Mouse (Mus musculus) heart, adult 10 weeks (tissue): Measurements from ENCODE around the gene Ghitm. TPM values are rescaled to one million over a fixed set of nuclear protein-coding genes. Genes with fewer than 3 reads are reported as not detected.

Experiments used
- polyA plus RNA-seq: library from polyadenylated mRNA; stranded (reverse); fragments of 350-450 nt; fragmentation: Illumina TruSeq; extraction: RNeasy Lipid Tissue Mini Kit (QIAGEN cat#74804); gene quantifications from one replicate; pipeline ENCODE4 v1.2.3, GENCODE M21; 2014; ENCODE audit warnings: low read depth, low replicate concordance

Gene Ghitm
- 810 TPM for polyA plus RNA-seq

GRCm38 (mm10) chr14:37135127-37135593 lies at the start of gene Ghitm:
Ghitm (minus strand) TSS chr14:37135272.

GRCm38 (mm10) chr14:37113922-37114321 lies 21.1 kb downstream of the Ghitm start, which contains the start of gene 2610528A11Rik:
2610528A11Rik (minus strand) TSS chr14:37114022.

GRCm38 (mm10) chr14:37097956-37098530 lies 37.0 kb downstream of the Ghitm start, which contains the start of gene Cdhr1:
Cdhr1 (minus strand) TSS chr14:37098347.

Other genes starting within 250 kb of the Ghitm start
- 89.4 TPM for gene Ccser2, start 166.5 kb downstream of the Ghitm start, polyA plus RNA-seq
- not detected for gene Rgr, start 86.3 kb downstream of the Ghitm start, polyA plus RNA-seq
- not detected for gene Lrit1, start 80.4 kb downstream of the Ghitm start, polyA plus RNA-seq
- not detected for gene Lrit2, start 67.3 kb downstream of the Ghitm start, polyA plus RNA-seq
- gene Cdhr1, start 36.9 kb downstream of the Ghitm start, polyA plus RNA-seq = not detected
- gene 2610528A11Rik, start 21.2 kb downstream of the Ghitm start, polyA plus RNA-seq = not detected